Mouse (Mus musculus): ENCODE results near the gene Pth1r. TPM values are rescaled to one million over a fixed set of nuclear protein-coding genes. Genes with fewer than 3 reads are reported as not detected.
A peak's percentile ranks its signal among the peaks of the same experiment; 100 is the strongest.

The Pth1r gene
- polyA plus RNA-seq, 1 experiment from 2014 or later, result 33.7 TPM

DNA sequence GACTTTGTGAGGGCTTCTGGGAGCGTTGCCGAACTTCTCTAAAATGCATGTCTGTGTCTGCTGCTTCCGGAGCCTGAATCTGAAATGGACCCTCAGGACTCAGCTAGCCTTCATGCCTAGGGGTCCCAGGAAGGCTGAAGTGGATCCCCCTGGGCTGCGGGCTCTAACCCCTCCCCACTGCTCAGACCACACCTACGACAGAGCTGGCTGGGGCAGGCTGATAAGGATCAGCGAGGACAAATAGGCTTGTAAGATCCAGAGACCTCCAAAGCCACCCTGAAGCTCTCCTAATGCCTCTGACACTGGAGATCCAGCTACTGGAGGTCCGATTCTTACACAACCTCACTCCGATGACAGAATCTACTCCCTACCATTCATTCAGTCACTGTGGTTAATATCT, 13.8 kb downstream of the Pth1r start:
- no peaks in the 10 kb centered on the region for H3K9me3 ChIP-seq (ENCODE audit: control insufficient read depth, low read length)
- 0 out of 2 replicates have a peak overlapping the region, but pooled peaks have one; percentile 27 for H3K27ac ChIP-seq (ENCODE audit: low read depth, low read length)
- no peaks in the 10 kb centered on the region for H3K36me3 ChIP-seq (ENCODE audit: control insufficient read depth, insufficient read depth, low read length)
- peaks cover 25% of the 10 kb centered on the region for H3K4me1 ChIP-seq (ENCODE audit: control insufficient read depth, insufficient read depth, low read length)
- H3K4me3 ChIP-seq (ENCODE audit: low read depth, low read length), result peak overlapping the region; percentile 26
- H3K27me3 ChIP-seq (ENCODE audit: control insufficient read depth, insufficient read depth, low read length), result no peaks in the 10 kb centered on the region
- no peak for DNase-seq (ENCODE audit: low spot score)
- H3K4me2 ChIP-seq (ENCODE audit: low read depth), result peak overlapping the region; percentile 66
- ATAC-seq (ENCODE audit: insufficient read depth, low FRiP score, low TSS enrichment), result peak; percentile 18; the same call in 1 of the 2 replicates
- WGBS, result 11% methylated on average over 8 of the region's 8 CpGs
- peak overlapping the region; percentile 53 for H3K9ac ChIP-seq (ENCODE audit: low read length)

GRCm38 (mm10) chr9:110732623-110733022, 14.3 kb downstream of the Pth1r start:
- under 1% methylated on average over 26 of the region's 26 CpGs for WGBS
- Histone ChIP-seq H3K4me2 (ENCODE audit: low read depth) (peak overlapping the region; percentile 66), H3K36me3 (ENCODE audit: control insufficient read depth, insufficient read depth, low read length) (0 out of 2 replicates have a peak, but pooled peaks cover 2% of the 10 kb centered on the region), H3K27ac (ENCODE audit: low read depth, low read length) (0 out of 2 replicates have a peak overlapping the region, but pooled peaks have one; percentile 27), H3K9me3 (ENCODE audit: control insufficient read depth, low read length) (no peaks in the 10 kb centered on the region), H3K4me3 (ENCODE audit: low read depth, low read length) (peak overlapping the region; percentile 26), H3K27me3 (ENCODE audit: control insufficient read depth, insufficient read depth, low read length) (peaks cover 3% of the 10 kb centered on the region), H3K4me1 (ENCODE audit: control insufficient read depth, insufficient read depth, low read length) (peaks cover 25% of the 10 kb centered on the region), H3K9ac (ENCODE audit: low read length) (peak overlapping the region; percentile 53)
- ATAC-seq (ENCODE audit: insufficient read depth, low FRiP score, low TSS enrichment) (peak; percentile 82), DNase-seq (ENCODE audit: low spot score) (peak; percentile 89)

DNA sequence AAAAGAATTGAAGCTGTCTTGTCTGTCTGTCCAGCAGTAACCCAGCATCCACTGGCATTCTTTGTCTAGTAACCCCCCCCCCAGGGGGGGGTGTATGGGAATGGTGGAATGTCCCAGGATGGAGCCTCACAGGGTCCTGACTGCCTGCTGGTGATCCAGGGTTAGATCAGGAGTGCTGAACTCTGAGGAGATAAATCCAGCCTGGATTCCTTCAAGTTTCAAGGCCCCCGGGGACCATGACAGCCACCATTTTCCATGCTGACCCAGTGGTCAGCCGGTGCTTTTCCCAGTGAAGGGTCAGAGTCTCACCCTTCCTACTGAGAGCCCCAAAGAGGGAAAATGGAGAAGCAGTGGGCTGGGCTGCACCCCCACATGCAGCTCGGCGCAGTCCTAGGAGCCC, 15.1 kb downstream of the Pth1r start:
- 0 out of 2 replicates have a peak, but pooled peaks cover 2% of the 10 kb centered on the region for H3K36me3 ChIP-seq (ENCODE audit: control insufficient read depth, insufficient read depth, low read length)
- H3K27ac ChIP-seq (ENCODE audit: low read depth, low read length), result no peak overlapping the region
- H3K4me2 ChIP-seq (ENCODE audit: low read depth), result no peak overlapping the region; the same call in 1 of the 2 replicates

DNA sequence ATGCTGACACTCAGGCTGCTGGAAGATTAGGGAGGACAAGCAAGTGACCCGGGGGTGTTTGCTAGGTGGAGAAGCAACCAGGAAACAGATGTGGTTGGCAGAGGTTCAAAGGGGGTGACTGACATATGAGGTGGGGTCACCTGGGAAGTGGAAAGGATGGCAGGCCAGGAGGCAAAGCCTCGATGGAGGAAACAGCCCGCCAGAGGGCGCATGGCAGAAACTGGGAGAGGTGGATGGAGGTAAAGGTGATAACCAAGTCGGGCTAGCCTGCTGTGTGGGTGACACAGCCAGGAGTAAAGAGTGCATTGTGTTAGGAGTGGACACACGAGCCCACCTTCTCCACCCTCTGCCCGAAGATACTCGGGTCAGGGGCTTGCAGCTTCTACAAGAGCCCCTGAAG, 17.1 kb downstream of the Pth1r start:
- Histone ChIP-seq H3K9me3 (ENCODE audit: control insufficient read depth, low read length) (no peaks in the 10 kb centered on the region), H3K27ac (ENCODE audit: low read depth, low read length) (no peak overlapping the region), H3K9ac (ENCODE audit: low read length) (no peak overlapping the region), H3K4me3 (ENCODE audit: low read depth, low read length) (no peak overlapping the region), H3K4me2 (ENCODE audit: low read depth) (no peak overlapping the region), H3K27me3 (ENCODE audit: control insufficient read depth, insufficient read depth, low read length) (peaks cover 12% of the 10 kb centered on the region), H3K36me3 (ENCODE audit: control insufficient read depth, insufficient read depth, low read length) (0 out of 2 replicates have a peak, but pooled peaks cover 2% of the 10 kb centered on the region), H3K4me1 (ENCODE audit: control insufficient read depth, insufficient read depth, low read length) (peaks cover 24% of the 10 kb centered on the region)
- DNase-seq (ENCODE audit: low spot score) (peak; percentile 52), ATAC-seq (ENCODE audit: insufficient read depth, low FRiP score, low TSS enrichment) (no peak)
- 14% methylated on average over 8 of the region's 8 CpGs for WGBS

More for the DNA sequence above, 15.1 kb downstream of the Pth1r start:
- DNase-seq (ENCODE audit: low spot score) (no peak), ATAC-seq (ENCODE audit: insufficient read depth, low FRiP score, low TSS enrichment) (0 out of 2 replicates have a peak, but pooled peaks have one; percentile 8)
- 72% methylated on average over 4 of the region's 4 CpGs for WGBS
- H3K4me1 ChIP-seq (ENCODE audit: control insufficient read depth, insufficient read depth, low read length), result peaks cover 25% of the 10 kb centered on the region
- H3K9ac ChIP-seq (ENCODE audit: low read length), result no peak overlapping the region
- H3K4me3 ChIP-seq (ENCODE audit: low read depth, low read length), result no peak overlapping the region
- no peaks in the 10 kb centered on the region for H3K9me3 ChIP-seq (ENCODE audit: control insufficient read depth, low read length)
- peaks cover 11% of the 10 kb centered on the region for H3K27me3 ChIP-seq (ENCODE audit: control insufficient read depth, insufficient read depth, low read length)

GRCm38 (mm10) chr9:110726867-110727266, 20.1 kb downstream of the Pth1r start:
- DNase-seq (ENCODE audit: low spot score) (no peak), ATAC-seq (ENCODE audit: insufficient read depth, low FRiP score, low TSS enrichment) (no peak)
- Histone ChIP-seq H3K4me3 (ENCODE audit: low read depth, low read length) (no peak overlapping the region), H3K9ac (ENCODE audit: low read length) (no peak overlapping the region), H3K4me2 (ENCODE audit: low read depth) (0 out of 2 replicates have a peak overlapping the region, but pooled peaks have one; percentile 24), H3K36me3 (ENCODE audit: control insufficient read depth, insufficient read depth, low read length) (peaks cover 4% of the 10 kb centered on the region; the same call in 1 of the 2 replicates), H3K27ac (ENCODE audit: low read depth, low read length) (no peak overlapping the region), H3K4me1 (ENCODE audit: control insufficient read depth, insufficient read depth, low read length) (peaks cover 7% of the 10 kb centered on the region), H3K9me3 (ENCODE audit: control insufficient read depth, low read length) (no peaks in the 10 kb centered on the region), H3K27me3 (ENCODE audit: control insufficient read depth, insufficient read depth, low read length) (peaks cover 12% of the 10 kb centered on the region)
- WGBS, result 22% methylated on average over 26 of the region's 33 CpGs

DNA sequence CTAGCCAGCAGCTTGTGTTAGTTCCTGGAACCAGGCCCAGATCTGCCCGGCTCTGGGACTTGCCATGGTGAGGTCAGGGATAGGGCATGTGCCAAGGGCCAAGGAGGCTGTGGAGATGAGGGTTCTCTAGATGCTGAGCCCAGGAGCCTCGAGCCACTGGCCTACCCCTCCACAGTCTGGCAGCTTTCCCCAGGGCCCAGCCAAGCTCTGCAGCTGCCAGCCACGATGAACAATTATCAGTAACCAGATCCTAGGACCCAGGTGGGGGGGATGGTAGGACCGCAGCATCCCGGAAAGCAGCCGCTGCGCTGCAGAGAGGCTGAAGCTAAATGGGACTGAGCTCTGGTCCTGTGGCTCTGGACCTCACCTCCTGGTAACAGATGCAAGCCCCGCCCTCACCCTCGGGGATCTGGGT, 21.2 kb downstream of the Pth1r start:
- DNase-seq (ENCODE audit: low spot score) (peak; percentile 48), ATAC-seq (ENCODE audit: insufficient read depth, low FRiP score, low TSS enrichment) (no peak)
- 17% methylated on average over 9 of the region's 9 CpGs for WGBS
- H3K9ac ChIP-seq (ENCODE audit: low read length), result no peak overlapping the region
- H3K36me3 ChIP-seq (ENCODE audit: control insufficient read depth, insufficient read depth, low read length), result peaks cover 4% of the 10 kb centered on the region; the same call in 1 of the 2 replicates
- H3K9me3 ChIP-seq (ENCODE audit: control insufficient read depth, low read length), result no peaks in the 10 kb centered on the region
- peaks cover 12% of the 10 kb centered on the region for H3K27me3 ChIP-seq (ENCODE audit: control insufficient read depth, insufficient read depth, low read length)
- no peak overlapping the region for H3K4me2 ChIP-seq (ENCODE audit: low read depth)
- no peak overlapping the region for H3K27ac ChIP-seq (ENCODE audit: low read depth, low read length)
- peaks cover 6% of the 10 kb centered on the region; the same call in 1 of the 2 replicates for H3K4me1 ChIP-seq (ENCODE audit: control insufficient read depth, insufficient read depth, low read length)
- no peak overlapping the region for H3K4me3 ChIP-seq (ENCODE audit: low read depth, low read length)

DNA sequence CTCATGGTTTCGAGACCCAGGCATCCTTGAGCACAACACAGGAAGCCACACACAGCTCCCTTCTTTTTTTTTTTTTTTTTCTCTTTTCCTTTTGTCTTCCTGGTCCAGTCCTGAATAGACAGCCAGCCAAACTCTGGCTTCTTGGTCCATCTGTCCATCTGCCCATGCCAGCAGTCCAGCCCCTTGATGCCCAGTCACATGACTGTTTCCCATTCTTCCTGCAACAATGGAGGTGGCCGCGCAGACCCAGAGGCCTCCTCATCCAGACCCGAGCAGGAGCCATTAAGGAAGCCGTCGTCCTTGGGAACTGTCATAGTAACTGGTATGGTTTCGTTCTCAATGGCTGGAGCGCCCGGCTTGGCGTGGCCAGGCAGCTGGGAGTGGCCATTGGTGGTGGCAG, 24.9 kb downstream of the Pth1r start:
- H3K4me3 ChIP-seq (ENCODE audit: low read depth, low read length), result no peak overlapping the region
- no peaks in the 10 kb centered on the region for H3K9me3 ChIP-seq (ENCODE audit: control insufficient read depth, low read length)
- DNase-seq (ENCODE audit: low spot score), result no peak
- ATAC-seq (ENCODE audit: insufficient read depth, low FRiP score, low TSS enrichment), result no peak
- no peak overlapping the region for H3K9ac ChIP-seq (ENCODE audit: low read length)
- peaks cover 2% of the 10 kb centered on the region; the same call in 1 of the 2 replicates for H3K36me3 ChIP-seq (ENCODE audit: control insufficient read depth, insufficient read depth, low read length)
- H3K27me3 ChIP-seq (ENCODE audit: control insufficient read depth, insufficient read depth, low read length), result peaks cover 3% of the 10 kb centered on the region
- WGBS, result 82% methylated on average over 10 of the region's 10 CpGs
- H3K27ac ChIP-seq (ENCODE audit: low read depth, low read length), result no peak overlapping the region
- H3K4me2 ChIP-seq (ENCODE audit: low read depth), result no peak overlapping the region
- peaks cover 8% of the 10 kb centered on the region; the same call in 1 of the 2 replicates for H3K4me1 ChIP-seq (ENCODE audit: control insufficient read depth, insufficient read depth, low read length)

DNA sequence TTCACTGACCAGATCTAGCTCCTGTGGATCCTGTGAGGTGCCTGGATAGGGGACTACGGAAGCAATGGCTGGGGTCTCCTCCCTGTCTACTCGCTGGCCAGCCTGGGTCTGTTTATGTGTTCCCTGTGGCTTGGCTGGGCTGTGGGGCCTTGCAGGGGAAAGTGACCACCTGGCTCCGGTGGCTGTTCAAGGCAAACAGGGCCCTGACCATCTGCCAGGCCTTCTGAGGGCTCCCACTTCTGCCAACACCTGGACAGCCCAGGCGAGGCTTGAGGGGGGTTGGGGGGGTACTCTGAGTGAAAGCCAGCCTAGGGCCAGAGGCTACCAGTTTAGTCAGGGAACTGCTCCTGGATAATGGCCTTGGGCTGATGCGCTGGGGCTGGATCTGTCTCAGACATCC, 27.0 kb downstream of the Pth1r start:
- no peak overlapping the region for H3K4me2 ChIP-seq (ENCODE audit: low read depth)
- peaks cover 2% of the 10 kb centered on the region; the same call in 1 of the 2 replicates for H3K36me3 ChIP-seq (ENCODE audit: control insufficient read depth, insufficient read depth, low read length)
- WGBS, result 71% methylated on average over 5 of the region's 5 CpGs
- H3K9me3 ChIP-seq (ENCODE audit: control insufficient read depth, low read length), result no peaks in the 10 kb centered on the region
- H3K4me1 ChIP-seq (ENCODE audit: control insufficient read depth, insufficient read depth, low read length), result 0 out of 2 replicates have a peak, but pooled peaks cover 2% of the 10 kb centered on the region
- DNase-seq (ENCODE audit: low spot score) (no peak), ATAC-seq (ENCODE audit: insufficient read depth, low FRiP score, low TSS enrichment) (no peak)
- no peak overlapping the region for H3K4me3 ChIP-seq (ENCODE audit: low read depth, low read length)
- no peak overlapping the region for H3K9ac ChIP-seq (ENCODE audit: low read length)
- H3K27ac ChIP-seq (ENCODE audit: low read depth, low read length), result no peak overlapping the region
- H3K27me3 ChIP-seq (ENCODE audit: control insufficient read depth, insufficient read depth, low read length), result no peaks in the 10 kb centered on the region

GRCm38 (mm10) chr9:110718810-110719209, 28.1 kb downstream of the Pth1r start:
- WGBS, result 81% methylated on average over 3 of the region's 3 CpGs
- no peak overlapping the region for H3K9ac ChIP-seq (ENCODE audit: low read length)
- no peak for DNase-seq (ENCODE audit: low spot score)
- no peak for ATAC-seq (ENCODE audit: insufficient read depth, low FRiP score, low TSS enrichment)
- H3K36me3 ChIP-seq (ENCODE audit: control insufficient read depth, insufficient read depth, low read length), result no peaks in the 10 kb centered on the region
- H3K4me2 ChIP-seq (ENCODE audit: low read depth), result no peak overlapping the region
- H3K27me3 ChIP-seq (ENCODE audit: control insufficient read depth, insufficient read depth, low read length), result no peaks in the 10 kb centered on the region
- no peak overlapping the region for H3K4me3 ChIP-seq (ENCODE audit: low read depth, low read length)
- H3K27ac ChIP-seq (ENCODE audit: low read depth, low read length), result no peak overlapping the region
- H3K4me1 ChIP-seq (ENCODE audit: control insufficient read depth, insufficient read depth, low read length), result 0 out of 2 replicates have a peak, but pooled peaks cover 2% of the 10 kb centered on the region
- H3K9me3 ChIP-seq (ENCODE audit: control insufficient read depth, low read length), result no peaks in the 10 kb centered on the region

All from neural tube, embryonic 11.5 days (tissue).